Mouse (Mus musculus): Measurements from ENCODE around the gene Kcns1.

Gene Kcns1

GRCm38 (mm10) chr2:164195971-164196699 lies 25.2 kb upstream of the Kcns1 start:
- H3K4me1 ChIP-seq (replicated peaks; ENCODE audit: low read depth, low read length) = peaks cover 4% of the 10 kb centered on the region; the same call in 1 of the 2 replicates
- H3K27me3 ChIP-seq (ENCODE audit: insufficient read depth, low read length) = no peaks in the 10 kb centered on the region
- TF ChIP-seq NANOG (IDR thresholded peaks at IDR 0.05; ENCODE audit: borderline replicate concordance, low read length) (no peak), POU5F1 (IDR thresholded peaks at IDR 0.05; ENCODE audit: borderline replicate concordance, low read length) (no peak), CTCF (conservative IDR thresholded peaks at IDR 0.05; ENCODE audit: low read length) (no peak)
- peaks cover 15% of the 10 kb centered on the region for H3K9me3 ChIP-seq (ENCODE audit: low read length)
- H3K4me3 ChIP-seq (replicated peaks; ENCODE audit: low read length) = no peak overlapping the region
- H3K36me3 ChIP-seq (ENCODE audit: insufficient read depth, low read length) = no peaks in the 10 kb centered on the region

- H3K27me3 ChIP-seq (ENCODE audit: insufficient read depth, low read length) = no peaks in the 10 kb centered on the region
- TF ChIP-seq CTCF (conservative IDR thresholded peaks at IDR 0.05; ENCODE audit: low read length) (no peak), NANOG (IDR thresholded peaks at IDR 0.05; ENCODE audit: borderline replicate concordance, low read length) (no peak)
Observed at GRCm38 (mm10) chr2:164194959-164195630, 24.2 kb upstream of the Kcns1 start.

GRCm38 (mm10) chr2:164192279-164192678 lies 21.4 kb upstream of the Kcns1 start:
- Histone ChIP-seq H3K27me3 (ENCODE audit: insufficient read depth, low read length) (no peaks in the 10 kb centered on the region), H3K4me1 (replicated peaks; ENCODE audit: low read depth, low read length) (no peaks in the 10 kb centered on the region), H3K9me3 (ENCODE audit: low read length) (peaks cover 23% of the 10 kb centered on the region), H3K36me3 (ENCODE audit: insufficient read depth, low read length) (no peaks in the 10 kb centered on the region), H3K4me3 (replicated peaks; ENCODE audit: low read length) (no peak overlapping the region)
- TF ChIP-seq CTCF (conservative IDR thresholded peaks at IDR 0.05; ENCODE audit: low read length) = no peak
- TF ChIP-seq NANOG (IDR thresholded peaks at IDR 0.05; ENCODE audit: borderline replicate concordance, low read length) = no peak
- TF ChIP-seq POU5F1 (IDR thresholded peaks at IDR 0.05; ENCODE audit: borderline replicate concordance, low read length) = no peak

More at GRCm38 (mm10) chr2:164194959-164195630, 24.2 kb upstream of the Kcns1 start:
- peaks cover 4% of the 10 kb centered on the region; the same call in 1 of the 2 replicates for H3K4me1 ChIP-seq (replicated peaks; ENCODE audit: low read depth, low read length)
- no peak overlapping the region for H3K4me3 ChIP-seq (replicated peaks; ENCODE audit: low read length)
- H3K36me3 ChIP-seq (ENCODE audit: insufficient read depth, low read length) = no peaks in the 10 kb centered on the region
- H3K9me3 ChIP-seq (ENCODE audit: low read length) = peaks cover 18% of the 10 kb centered on the region

GRCm38 (mm10) chr2:164190576-164190975 lies 19.7 kb upstream of the Kcns1 start, which contains the start of gene Wfdc12:
TSS of gene Wfdc12 (minus strand) at chr2:164190608.
- Histone ChIP-seq H3K27me3 (ENCODE audit: insufficient read depth, low read length) (no peaks in the 10 kb centered on the region), H3K9me3 (ENCODE audit: low read length) (peaks cover 23% of the 10 kb centered on the region), H3K36me3 (ENCODE audit: insufficient read depth, low read length) (no peaks in the 10 kb centered on the region), H3K4me1 (replicated peaks; ENCODE audit: low read depth, low read length) (no peaks in the 10 kb centered on the region), H3K4me3 (replicated peaks; ENCODE audit: low read length) (no peak within 1 kb of the TSS)
- TF ChIP-seq CTCF (conservative IDR thresholded peaks at IDR 0.05; ENCODE audit: low read length) (no peak), POU5F1 (IDR thresholded peaks at IDR 0.05; ENCODE audit: borderline replicate concordance, low read length) (no peak), NANOG (IDR thresholded peaks at IDR 0.05; ENCODE audit: borderline replicate concordance, low read length) (no peak)

GRCm38 (mm10) chr2:164188722-164189121 lies 17.8 kb upstream of the Kcns1 start:
- no peaks in the 10 kb centered on the region for H3K36me3 ChIP-seq (ENCODE audit: insufficient read depth, low read length)
- TF ChIP-seq NANOG (IDR thresholded peaks at IDR 0.05; ENCODE audit: borderline replicate concordance, low read length) = no peak
- TF ChIP-seq POU5F1 (IDR thresholded peaks at IDR 0.05; ENCODE audit: borderline replicate concordance, low read length) = no peak
- TF ChIP-seq CTCF (conservative IDR thresholded peaks at IDR 0.05; ENCODE audit: low read length) = no peak
- H3K9me3 ChIP-seq (ENCODE audit: low read length) = peaks cover 23% of the 10 kb centered on the region
- H3K27me3 ChIP-seq (ENCODE audit: insufficient read depth, low read length) = peaks cover under 1% of the 10 kb centered on the region; the same call in 1 of the 2 replicates
- peaks cover 11% of the 10 kb centered on the region for H3K4me1 ChIP-seq (replicated peaks; ENCODE audit: low read depth, low read length)
- H3K4me3 ChIP-seq (replicated peaks; ENCODE audit: low read length) = no peak overlapping the region

GRCm38 (mm10) chr2:164184145-164184719 lies 13.3 kb upstream of the Kcns1 start:
- H3K9me3 ChIP-seq (ENCODE audit: low read length) = no peaks in the 10 kb centered on the region
- H3K4me1 ChIP-seq (replicated peaks; ENCODE audit: low read depth, low read length) = peaks cover 12% of the 10 kb centered on the region
- H3K4me3 ChIP-seq (replicated peaks; ENCODE audit: low read length) = no peak overlapping the region
- no peaks in the 10 kb centered on the region for H3K36me3 ChIP-seq (ENCODE audit: insufficient read depth, low read length)
- no peak for TF ChIP-seq POU5F1 (IDR thresholded peaks at IDR 0.05; ENCODE audit: borderline replicate concordance, low read length)
- TF ChIP-seq NANOG (IDR thresholded peaks at IDR 0.05; ENCODE audit: borderline replicate concordance, low read length) = no peak
- no peak for TF ChIP-seq CTCF (conservative IDR thresholded peaks at IDR 0.05; ENCODE audit: low read length)
- peaks cover 10% of the 10 kb centered on the region for H3K27me3 ChIP-seq (ENCODE audit: insufficient read depth, low read length)

- peaks cover 13% of the 10 kb centered on the region for H3K27me3 ChIP-seq (ENCODE audit: insufficient read depth, low read length)
- H3K4me3 ChIP-seq (replicated peaks; ENCODE audit: low read length) = no peak overlapping the region
- TF ChIP-seq CTCF (conservative IDR thresholded peaks at IDR 0.05; ENCODE audit: low read length) (no peak), POU5F1 (IDR thresholded peaks at IDR 0.05; ENCODE audit: borderline replicate concordance, low read length) (no peak), NANOG (IDR thresholded peaks at IDR 0.05; ENCODE audit: borderline replicate concordance, low read length) (no peak)
- H3K4me1 ChIP-seq (replicated peaks; ENCODE audit: low read depth, low read length) = peaks cover 12% of the 10 kb centered on the region
- no peaks in the 10 kb centered on the region for H3K9me3 ChIP-seq (ENCODE audit: low read length)
- H3K36me3 ChIP-seq (ENCODE audit: insufficient read depth, low read length) = no peaks in the 10 kb centered on the region
Observed at GRCm38 (mm10) chr2:164183340-164183739, 12.4 kb upstream of the Kcns1 start.

- no peak for TF ChIP-seq CTCF (conservative IDR thresholded peaks at IDR 0.05; ENCODE audit: low read length)
- TF ChIP-seq NANOG (IDR thresholded peaks at IDR 0.05; ENCODE audit: borderline replicate concordance, low read length) = no peak
- no peak for TF ChIP-seq POU5F1 (IDR thresholded peaks at IDR 0.05; ENCODE audit: borderline replicate concordance, low read length)
- Histone ChIP-seq H3K36me3 (ENCODE audit: insufficient read depth, low read length) (no peaks in the 10 kb centered on the region), H3K4me3 (replicated peaks; ENCODE audit: low read length) (no peak within 1 kb of the TSS), H3K27me3 (ENCODE audit: insufficient read depth, low read length) (peaks cover 19% of the 10 kb centered on the region), H3K9me3 (ENCODE audit: low read length) (no peaks in the 10 kb centered on the region), H3K4me1 (replicated peaks; ENCODE audit: low read depth, low read length) (peaks cover 12% of the 10 kb centered on the region)
Observed at GRCm38 (mm10) chr2:164182692-164183255, 11.9 kb upstream of the Kcns1 start, which contains the start of gene Wfdc5. TSS of gene Wfdc5 (minus strand) at chr2:164182742.
